27 mouse cellular contexts compared by ENCODE assay signal in genomic region chr12:36718417-36718816, GRCm38 (mm10).
DNase-seq lines count a peak whose midpoint lies in the region; ATAC-seq and TF ChIP-seq lines count a peak whose summit lies in the region.
"Had no signal": no experiment of that assay in that cellular context is flagged by ENCODE, and none has a peak within 500 bp of the region (broad histone marks: within the 10 kb centered on the region; RNA-seq: fewer than 3 reads in every experiment).

No protein-coding gene starts in this region.

- WGBS in kidney, embryonic 15.5 days: 39% methylated on average over 2 of the region's 2 CpGs
- 52% methylated on average over 2 of the region's 2 CpGs for WGBS in lung, embryonic 16.5 days
- 58% methylated on average over 2 of the region's 2 CpGs for WGBS in limb, embryonic 12.5 days

- H3K9me3 ChIP-seq in kidney, embryonic 15.5 days (replicated peaks): no peaks in the 10 kb centered on the region
- no peaks in the 10 kb centered on the region for H3K9me3 ChIP-seq in lung, embryonic 16.5 days (ENCODE audit: control insufficient read depth, low read length)
- no peaks in the 10 kb centered on the region for H3K9me3 ChIP-seq in limb, embryonic 12.5 days
- H3K9me3 ChIP-seq: embryonic facial prominence, embryonic 13.5 days; forebrain, embryonic 10.5 days; forebrain, embryonic 15.5 days; hindbrain, embryonic 12.5 days; intestine, embryonic 15.5 days; midbrain, embryonic 13.5 days; stomach, embryonic 15.5 days had no signal

- H3K4me1 ChIP-seq in kidney, embryonic 15.5 days: peaks cover 16% of the 10 kb centered on the region
- H3K4me1 ChIP-seq in lung, embryonic 16.5 days (replicated peaks; ENCODE audit: control insufficient read depth, insufficient read depth, low read length): peaks cover 27% of the 10 kb centered on the region
- H3K4me1 ChIP-seq in limb, embryonic 12.5 days (replicated peaks): peaks cover 46% of the 10 kb centered on the region
- H3K4me1 ChIP-seq: intestine, embryonic 15.5 days; stomach, embryonic 15.5 days had no signal

- intact Hi-C loops in gastrocnemius, adult 2 months (cut with DNase I): loop anchor here (5.0 kb wide), 2 partner anchors 229 to 299 kb away; no protein-coding TSS in a partner anchor
- intact Hi-C loops in gastrocnemius, postnatal 14 days (cut with DNase I; ENCODE audit: low total_unique reads): loop anchor here (10.0 kb wide), 2 partner anchors 296 to 736 kb away; no protein-coding TSS in a partner anchor

- H3K27ac ChIP-seq in gastrocnemius, adult 2 months: peak overlapping the region; percentile 89
- no peak overlapping the region for H3K27ac ChIP-seq in kidney, embryonic 15.5 days
- H3K27ac ChIP-seq in lung, embryonic 16.5 days (ENCODE audit: low read length): peak overlapping the region; percentile 21
- peak overlapping the region; percentile 32; the same call in 1 of the 2 replicates for H3K27ac ChIP-seq in limb, embryonic 12.5 days
- H3K27ac ChIP-seq: embryonic facial prominence, embryonic 13.5 days; forebrain, embryonic 10.5 days; forebrain, embryonic 15.5 days; hindbrain, embryonic 12.5 days; hindbrain, postnatal 0 days; intestine, embryonic 15.5 days; liver, embryonic 14.5 days; macrophage; midbrain, embryonic 13.5 days; stomach, embryonic 15.5 days had no signal

- H3K27me3 ChIP-seq in kidney, embryonic 15.5 days: no peaks in the 10 kb centered on the region
- H3K27me3 ChIP-seq in lung, embryonic 16.5 days (ENCODE audit: control insufficient read depth, insufficient read depth, low read depth, low read length): no peaks in the 10 kb centered on the region
- no peaks in the 10 kb centered on the region for H3K27me3 ChIP-seq in limb, embryonic 12.5 days
- H3K27me3 ChIP-seq: CH12.LX; forebrain, embryonic 15.5 days; hindbrain, embryonic 12.5 days; intestine, embryonic 15.5 days; midbrain, embryonic 13.5 days; stomach, embryonic 15.5 days had no signal

- no peak overlapping the region for H3K9ac ChIP-seq in kidney, embryonic 15.5 days
- no peak overlapping the region for H3K9ac ChIP-seq in lung, embryonic 16.5 days (ENCODE audit: low read length)
- no peak overlapping the region for H3K9ac ChIP-seq in limb, embryonic 12.5 days (replicated peaks)
- H3K9ac ChIP-seq: embryonic facial prominence, embryonic 13.5 days; forebrain, embryonic 15.5 days; hindbrain, embryonic 12.5 days; intestine, embryonic 15.5 days; liver, embryonic 14.5 days; midbrain, embryonic 13.5 days; stomach, embryonic 15.5 days had no signal

- H3K4me2 ChIP-seq in kidney, embryonic 15.5 days: peak overlapping the region; percentile 41
- H3K4me2 ChIP-seq in lung, embryonic 16.5 days (ENCODE audit: low read depth, low read length): no peak overlapping the region
- peak overlapping the region; percentile 14 for H3K4me2 ChIP-seq in limb, embryonic 12.5 days
- H3K4me2 ChIP-seq: embryonic facial prominence, embryonic 13.5 days; forebrain, embryonic 15.5 days; hindbrain, embryonic 12.5 days; intestine, embryonic 15.5 days; midbrain, embryonic 13.5 days; stomach, embryonic 15.5 days had no signal

- peak; percentile 34 for TF ChIP-seq CTCF in gastrocnemius, adult 2 months (IDR thresholded peaks at IDR 0.05)

- DNase-seq in gastrocnemius, adult 2 months: peak; percentile 39
- no peak for DNase-seq in gastrocnemius, postnatal 14 days
- no peak for DNase-seq in kidney, adult 18-20 months
- no peak for DNase-seq in lung, postnatal 36 days
- DNase-seq in ovary, adult 18-20 months (ENCODE audit: low spot score): no peak
- DNase-seq: adrenal gland, adult 8-10 months; cerebellum, adult 8-10 months; cerebellum, postnatal 36 days; heart, postnatal 36 days; kidney, adult 8-10 months; kidney, postnatal 36 days; liver; right cerebral cortex, postnatal 25 days had no signal

- no peak for ATAC-seq in kidney, embryonic 15.5 days (replicated peaks; ENCODE audit: low FRiP score)
- no peak for ATAC-seq in lung, embryonic 16.5 days (ENCODE audit: low read depth)
- no peak for ATAC-seq in limb, embryonic 12.5 days (ENCODE audit: insufficient number of reproducible peaks, insufficient read depth, low FRiP score, low TSS enrichment, low read depth)
- ATAC-seq: forebrain, embryonic 15.5 days; hindbrain, postnatal 0 days; intestine, embryonic 15.5 days; midbrain, embryonic 13.5 days had no signal

- H3K4me3 ChIP-seq in gastrocnemius, adult 2 months: peak overlapping the region; percentile 68
- H3K4me3 ChIP-seq in kidney, embryonic 15.5 days (replicated peaks): no peak overlapping the region
- H3K4me3 ChIP-seq in lung, embryonic 16.5 days (ENCODE audit: low read length): no peak overlapping the region
- no peak overlapping the region for H3K4me3 ChIP-seq in limb, embryonic 12.5 days (replicated peaks)
- H3K4me3 ChIP-seq: embryonic facial prominence, embryonic 13.5 days; forebrain, embryonic 10.5 days; forebrain, embryonic 15.5 days; hindbrain, embryonic 12.5 days; intestine, embryonic 15.5 days; midbrain, embryonic 13.5 days; stomach, embryonic 15.5 days had no signal

- no peaks in the 10 kb centered on the region for H3K36me3 ChIP-seq in kidney, embryonic 15.5 days
- H3K36me3 ChIP-seq in lung, embryonic 16.5 days (ENCODE audit: control insufficient read depth, insufficient read depth, low read length): no peaks in the 10 kb centered on the region
- H3K36me3 ChIP-seq in limb, embryonic 12.5 days: no peaks in the 10 kb centered on the region
- H3K36me3 ChIP-seq: embryonic facial prominence, embryonic 13.5 days; forebrain, embryonic 10.5 days; forebrain, embryonic 15.5 days; hindbrain, embryonic 12.5 days; intestine, embryonic 15.5 days; midbrain, embryonic 13.5 days; stomach, embryonic 15.5 days had no signal
